9 mouse cellular contexts compared by ENCODE assay signal in genomic region chr8:93840956-93841752, GRCm38 (mm10). TPM values are rescaled to one million over a fixed set of nuclear protein-coding genes. Genes with fewer than 3 reads are reported as not detected.
DNase-seq lines count a peak whose midpoint lies in the region; ATAC-seq and TF ChIP-seq lines count a peak whose summit lies in the region.
"Had no signal": no experiment of that assay in that cellular context is flagged by ENCODE, and none has a peak within 500 bp of the region (broad histone marks: within the 10 kb centered on the region; RNA-seq: fewer than 3 reads in every experiment).

No protein-coding gene starts in this region.

- H3K4me1 ChIP-seq in CH12.LX (ENCODE audit: control insufficient read depth in 1 of 2, insufficient read depth in 2 of 2) = peaks cover 11 to 46% of the 10 kb centered on the region in 2 experiments
- H3K4me1 ChIP-seq in embryonic facial prominence, embryonic 14.5 days (ENCODE audit: control insufficient read depth, insufficient read depth, low read length) = peaks cover 13% of the 10 kb centered on the region
- H3K4me1 ChIP-seq in heart, embryonic 14.5 days (ENCODE audit: control insufficient read depth in 2 of 2, insufficient read depth in 2 of 2, low read length in 2 of 2) = peaks cover 27 to 50% of the 10 kb centered on the region in 2 experiments

- no peaks in the 10 kb centered on the region for H3K27me3 ChIP-seq in CH12.LX (replicated peaks)
- no peaks in the 10 kb centered on the region for H3K27me3 ChIP-seq in embryonic facial prominence, embryonic 14.5 days (replicated peaks; ENCODE audit: control insufficient read depth, insufficient read depth, low read length)
- no peaks in the 10 kb centered on the region for H3K27me3 ChIP-seq in heart, embryonic 14.5 days (ENCODE audit: control insufficient read depth, insufficient read depth, low read length)

- no peaks in the 10 kb centered on the region for H3K79me2 ChIP-seq in CH12.LX (replicated peaks; ENCODE audit: control insufficient read depth, extremely low read depth, insufficient read depth, poor library complexity, severe bottlenecking)

- H3K9me3 ChIP-seq in CH12.LX (replicated peaks; ENCODE audit: low read length) = no peaks in the 10 kb centered on the region
- H3K9me3 ChIP-seq in embryonic facial prominence, embryonic 14.5 days (ENCODE audit: control insufficient read depth, low read length) = no peaks in the 10 kb centered on the region
- H3K9me3 ChIP-seq in heart, embryonic 14.5 days (ENCODE audit: control insufficient read depth, low read length) = no peaks in the 10 kb centered on the region
- H3K9me3 ChIP-seq: megakaryocyte, embryonic 14.5 days had no signal

- no peak; the same call in 1 of the 2 replicates for TF ChIP-seq RAD21 in CH12.LX (IDR thresholded peaks at IDR 0.05; ENCODE audit: low read depth, low read length)

- TF ChIP-seq EP300 in CH12.LX (IDR thresholded peaks at IDR 0.05; ENCODE audit: low read length) = 0 out of 2 replicates have a peak, but pooled peaks have one; percentile 33

- no peak overlapping the region; the same call in 1 of the 2 replicates for H3K4me3 ChIP-seq in gastrocnemius, adult 2 months
- no peak overlapping the region for H3K4me3 ChIP-seq in CH12.LX (replicated peaks in 1 of 3; ENCODE audit: low read depth in 2 of 3, low read length in 2 of 3, poor library complexity in 1 of 3)
- no peak overlapping the region for H3K4me3 ChIP-seq in embryonic facial prominence, embryonic 14.5 days (ENCODE audit: low read depth, low read length)
- no peak overlapping the region for H3K4me3 ChIP-seq in heart, embryonic 14.5 days (ENCODE audit: control insufficient read depth in 1 of 2, insufficient read depth in 1 of 2, low read depth in 1 of 2, low read length in 2 of 2)
- H3K4me3 ChIP-seq: megakaryocyte, embryonic 14.5 days had no signal

- H3K27ac ChIP-seq in gastrocnemius, adult 2 months = 0 out of 2 replicates have a peak overlapping the region, but pooled peaks have one; percentile 6
- no peak overlapping the region for H3K27ac ChIP-seq in CH12.LX (ENCODE audit: insufficient read depth, low read depth)
- peak overlapping the region; percentile 34; the same call in 1 of the 2 replicates for H3K27ac ChIP-seq in embryonic facial prominence, embryonic 14.5 days (replicated peaks; ENCODE audit: low read depth, low read length)
- H3K27ac ChIP-seq in heart, embryonic 14.5 days (replicated peaks in 1 of 2; ENCODE audit: control insufficient read depth in 1 of 2, insufficient read depth in 1 of 2, low read depth in 2 of 2, low read length in 2 of 2) = peak overlapping the region in 1 of 2 experiments; percentile 50; a peak in 2 of 4 replicates

- peak overlapping the region; percentile 31; the same call in 1 of the 2 replicates for H3K4me2 ChIP-seq in CH12.LX (ENCODE audit: insufficient read depth, low read depth, poor library complexity, severe bottlenecking)
- no peak overlapping the region for H3K4me2 ChIP-seq in embryonic facial prominence, embryonic 14.5 days (ENCODE audit: low read depth, low read length)
- peak overlapping the region; percentile 48 for H3K4me2 ChIP-seq in heart, embryonic 14.5 days (ENCODE audit: low read length)

- H3K36me3 ChIP-seq in CH12.LX (replicated peaks in 1 of 2; ENCODE audit: control insufficient read depth in 1 of 2, insufficient read depth in 1 of 2, low read length in 1 of 2) = peaks cover 0 to 16% of the 10 kb centered on the region in 2 experiments
- H3K36me3 ChIP-seq in embryonic facial prominence, embryonic 14.5 days (ENCODE audit: control insufficient read depth, insufficient read depth, low read length) = no peaks in the 10 kb centered on the region
- H3K36me3 ChIP-seq in heart, embryonic 14.5 days (ENCODE audit: control insufficient read depth, insufficient read depth, low read length) = no peaks in the 10 kb centered on the region

- ATAC-seq in embryonic facial prominence, embryonic 14.5 days (ENCODE audit: low read depth) = peak; percentile 85
- peak; percentile 70 for ATAC-seq in heart, embryonic 14.5 days (ENCODE audit: insufficient number of reproducible peaks, insufficient read depth, low FRiP score, low read depth)
- no peak for ATAC-seq in CD4-positive, CD25-positive, alpha-beta regulatory T cell, adult 4 months

- DNase-seq in gastrocnemius, adult 2 months = peak; percentile 54
- DNase-seq in gastrocnemius, postnatal 4 days (ENCODE audit: low spot score in 2 of 2) = no peak
- DNase-seq in CH12.LX (ENCODE audit: extremely low read depth) = peak; percentile 81
- peak; percentile 87 for DNase-seq in embryonic facial prominence, embryonic 14.5 days (ENCODE audit: low spot score)
- DNase-seq in left cerebral cortex, adult 18-20 months (ENCODE audit: low spot score in 2 of 2) = peak; percentile 30 to 50
- peak; percentile 51 to 66 for DNase-seq in right cerebral cortex, adult 2 months (ENCODE audit: low spot score in 2 of 2)

- intact Hi-C loops in gastrocnemius, adult 2 months (cut with DNase I) = no loop called here

- TF ChIP-seq CTCF in gastrocnemius, adult 2 months (IDR thresholded peaks at IDR 0.05) = no peak
- TF ChIP-seq CTCF in CH12.LX (conservative IDR thresholded peaks at IDR 0.05 in 1 of 2, IDR thresholded peaks at IDR 0.05 in 1 of 2; ENCODE audit: low read depth in 2 of 2, low read length in 2 of 2) = no peak

- WGBS in embryonic facial prominence, embryonic 14.5 days = 20% methylated on average over 10 of the region's 10 CpGs
- WGBS in heart, embryonic 14.5 days = 15% methylated on average over 10 of the region's 10 CpGs

- in situ Hi-C loops in CH12.LX (cut with MboI; ENCODE audit: low pct_ligation_motif_present, low pct_unique_long_range_greater_than_20kb, low sequenced_read_pairs) = loop anchor here (10.0 kb wide), 2 partner anchors 176 to 246 kb away; no protein-coding TSS in a partner anchor

- TF ChIP-seq POLR2A in CH12.LX (IDR thresholded peaks at IDR 0.05; ENCODE audit: low read depth, low read length) = no peak

- dilution Hi-C loops in CH12.LX (cut with MboI; ENCODE audit: extremely low pct_ligation_motif_present, extremely low pct_unique_long_range_greater_than_20kb, low sequenced_read_pairs) = no loop called here

- no peak overlapping the region for H3K9ac ChIP-seq in CH12.LX (ENCODE audit: insufficient read depth, low read depth)
- H3K9ac ChIP-seq in embryonic facial prominence, embryonic 14.5 days (ENCODE audit: low read depth, low read length) = 0 out of 2 replicates have a peak overlapping the region, but pooled peaks have one; percentile 4
- H3K9ac ChIP-seq in heart, embryonic 14.5 days (ENCODE audit: low read length) = peak overlapping the region; percentile 34; the same call in 1 of the 2 replicates

TF ChIP-seq in CH12.LX, 34 proteins besides CTCF, POLR2A, EP300 and RAD21:
- TF ChIP-seq BHLHE40 (IDR thresholded peaks at IDR 0.05; ENCODE audit: low read depth, low read length) (peak; percentile 65), USF2 (conservative IDR thresholded peaks at IDR 0.05; ENCODE audit: low read depth, low read length) (peak; percentile 68), E2F4 (IDR thresholded peaks at IDR 0.05; ENCODE audit: insufficient replicate concordance, low read depth, low read length) (no peak), SMC3 (IDR thresholded peaks at IDR 0.05; ENCODE audit: low read depth, low read length) (no peak), ZMIZ1 (IDR thresholded peaks at IDR 0.05; ENCODE audit: low read depth, low read length) (no peak), MEF2A (IDR thresholded peaks at IDR 0.05; ENCODE audit: borderline replicate concordance, low read depth, low read length) (peak; percentile 20; the same call in 1 of the 2 replicates), PAX5 (IDR thresholded peaks at IDR 0.05; ENCODE audit: low read length) (no peak), MAX (IDR thresholded peaks at IDR 0.05; ENCODE audit: low read length) (peak; percentile 81; the same call in 1 of the 2 replicates), ZC3H11A (IDR thresholded peaks at IDR 0.05; ENCODE audit: low read depth, low read length) (no peak), TBP (conservative IDR thresholded peaks at IDR 0.05; ENCODE audit: low read depth, low read length) (no peak), MYC (IDR thresholded peaks at IDR 0.05; ENCODE audit: low read depth, low read length) (peak; percentile 64; the same call in 1 of the 2 replicates), NRF1 (IDR thresholded peaks at IDR 0.05; ENCODE audit: low read depth, low read length) (no peak), MAFK (IDR thresholded peaks at IDR 0.05; ENCODE audit: insufficient replicate concordance, low read length) (no peak), CHD2 (IDR thresholded peaks at IDR 0.05; ENCODE audit: low read length) (0 out of 2 replicates have a peak, but pooled peaks have one; percentile 46), POLR2AphosphoS2 (IDR thresholded peaks at IDR 0.05; ENCODE audit: low read depth, low read length) (no peak), JUND (conservative IDR thresholded peaks at IDR 0.05; ENCODE audit: low read depth, low read length) (no peak), USF1 (IDR thresholded peaks at IDR 0.05; ENCODE audit: low read depth, low read length) (peak; percentile 74), HCFC1 (IDR thresholded peaks at IDR 0.05; ENCODE audit: low read depth, low read length) (no peak), ZKSCAN1 (IDR thresholded peaks at IDR 0.05; ENCODE audit: borderline replicate concordance, low read depth, low read length) (no peak), JUN (IDR thresholded peaks at IDR 0.05; ENCODE audit: insufficient read depth, low read depth, low read length) (no peak), IRF4 (IDR thresholded peaks at IDR 0.05; ENCODE audit: low read depth, low read length) (peak; percentile 46; the same call in 1 of the 2 replicates), MAZ (IDR thresholded peaks at IDR 0.05; ENCODE audit: low read depth, low read length) (0 out of 2 replicates have a peak, but pooled peaks have one; percentile 28)
TF ChIP-seq in CH12.LX: peak in this region for 9.

RNA-seq across cellular contexts. Expression of gene Gnao1, which starts 31.4 kb away (rescaled TPM):
- total RNA-seq in gastrocnemius, adult 2 months (2021) = 1 to 10 TPM; 7.5 to 7.7 TPM
- total RNA-seq in gastrocnemius, postnatal 4 days (2021) = 10 to 100 TPM; 13.4 TPM
- total RNA-seq in CH12.LX (2012; rRNA removed) (2.0 and 3.5 TPM in 2 replicates), CH12.LX (2014; rRNA removed) (0.89 and 1.1 TPM in 2 replicates)
- polyA plus RNA-seq in CH12.LX (2012; ENCODE audit: insufficient read length, low read depth) = 10.6 and 13.5 TPM in 2 replicates
- 13.8 and 14.6 TPM in 2 replicates for polyA plus RNA-seq in embryonic facial prominence, embryonic 14.5 days (2014; fragmentation: Nextera tagmentation; extraction: Ambion mirVana)
- polyA plus RNA-seq in heart, embryonic 14.5 days (2014; fragmentation: Nextera tagmentation; extraction: Ambion mirVana) = 12.0 and 17.4 TPM in 2 replicates
- total RNA-seq in left cerebral cortex, adult 18-20 months (2021) = 100 to 1,000 TPM; 659 to 709 TPM
- polyA plus RNA-seq in CD4-positive, CD25-positive, alpha-beta regulatory T cell, adult 4 months (2017; shearing (Covaris generic)) = under 1 TPM in 1 of 2 experiments, not detected in 1; 0.43 TPM

Comparison
In these comparisons a context has a peak if more than half of its experiments do, and no peak if none do; other contexts are left out.
1. DNase-seq: peak in gastrocnemius, adult 2 months (single experiment), CH12.LX (single experiment), embryonic facial prominence, embryonic 14.5 days (single experiment), left cerebral cortex, adult 18-20 months (2 of 2) and right cerebral cortex, adult 2 months (2 of 2); none in gastrocnemius, postnatal 4 days (0 of 2).
2. RNA of gene Gnao1, which starts 31.4 kb away (total RNA-seq): 659 to 709 TPM in left cerebral cortex, adult 18-20 months; 13.4 TPM in gastrocnemius, postnatal 4 days, 7.5 to 7.7 TPM in gastrocnemius, adult 2 months and 0.89 to 3.5 TPM in CH12.LX; every median in the first group is over 10 times any median in the second.